Mouse (Mus musculus) ES-E14 (cell line): ENCODE measurements at regions not wholly inside any gene's neighbourhood (a gene's known extent, or its start where the extent isn't known, plus 50 kb on each side); places are given as distances from the start of the nearest gene placed in this dataset.

Experiments
- HCFC1 ChIP-seq: IDR thresholded peaks from 2 replicates; pipeline ENCODE4 v1.6.1; 2012; ENCODE audit warnings: low read length, inconsistent platforms, borderline replicate concordance; ENCODE audit not compliant: insufficient read depth
- ZNF384 ChIP-seq: IDR thresholded peaks from 2 replicates; pipeline ENCODE4 v1.6.1; 2012; ENCODE audit warnings: low read depth, low read length, inconsistent platforms

- TF ChIP-seq HCFC1 (no peak), ZNF384 (no peak)
Measured at GRCm38 (mm10) chr12:118486434-118486833, 185.2 kb upstream of the Sp4 start.
